Mouse (Mus musculus): Measurements from ENCODE around the gene Sarnp.

GRCm38 (mm10) chr10:128899759-128900490 lies 82.8 kb downstream of the Sarnp start:
- TF ChIP-seq POLR2A (IDR thresholded peaks at IDR 0.05; ENCODE audit: borderline replicate concordance, extremely low read depth, low read depth, low read length) (no peak), CTCF (IDR thresholded peaks at IDR 0.05; ENCODE audit: insufficient read depth, low read length) (no peak)

Measured in lung, adult 2 months (tissue).